Mouse (Mus musculus): ENCODE data around the gene Gm49358. TPM values are rescaled to one million over a fixed set of nuclear protein-coding genes. Genes with fewer than 3 reads are reported as not detected.

Gene Gm49358
- polyA plus RNA-seq, 1 experiment from 2014 or later, result not detected

DNA sequence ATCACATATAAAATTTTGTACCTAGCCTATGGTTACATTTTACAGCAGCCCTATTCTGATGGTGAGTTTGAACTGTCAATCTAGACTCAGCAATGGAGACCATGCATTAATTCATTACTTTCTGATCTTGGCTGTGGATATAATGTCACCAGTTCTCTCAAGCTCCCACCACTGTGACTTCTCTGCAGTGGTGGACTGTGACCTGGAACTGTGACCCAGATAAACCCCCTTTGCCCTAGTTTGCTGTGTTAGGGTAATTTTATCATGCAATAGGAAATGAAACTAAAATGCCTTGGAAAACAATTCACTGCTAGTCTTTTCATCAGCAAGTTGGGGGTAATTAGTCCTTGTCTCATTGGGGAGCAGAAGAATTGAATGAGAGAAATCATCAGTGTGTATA lies 117.7 kb downstream of the Gm49358 start:
- TF ChIP-seq CTCF (IDR thresholded peaks at IDR 0.05; ENCODE audit: low read depth), result no peak
- Histone ChIP-seq H3K36me3 (ENCODE audit: control insufficient read depth, insufficient read depth) (no peaks in the 10 kb centered on the region), H3K27ac (ENCODE audit: low read depth, low read length) (no peak overlapping the region), H3K27me3 (replicated peaks; ENCODE audit: control insufficient read depth, insufficient read depth, low read length) (no peaks in the 10 kb centered on the region), H3K9ac (ENCODE audit: low read depth, low read length) (no peak overlapping the region), H3K9me3 (ENCODE audit: control insufficient read depth) (no peaks in the 10 kb centered on the region), H3K4me3 (ENCODE audit: low read depth, low read length) (no peak overlapping the region), H3K4me1 (replicated peaks; ENCODE audit: control insufficient read depth, insufficient read depth, low read length) (no peaks in the 10 kb centered on the region), H3K4me2 (replicated peaks; ENCODE audit: low read depth) (no peak overlapping the region)
- ATAC-seq, result no peak

Other genes starting within 250 kb of the Gm49358 start
- gene Hsp90b1, start 58.5 kb upstream of the Gm49358 start, polyA plus RNA-seq (2015; fragmentation: Nextera tagmentation; extraction: Ambion mirVana), result 296 and 334 TPM in 2 replicates
- gene Ttc41, start 58.2 kb upstream of the Gm49358 start, polyA plus RNA-seq (2015; fragmentation: Nextera tagmentation; extraction: Ambion mirVana), result 0.59 TPM in 2 replicates
- gene Nt5dc3, start 15.0 kb downstream of the Gm49358 start, polyA plus RNA-seq (2015; fragmentation: Nextera tagmentation; extraction: Ambion mirVana), result 0.69 and 0.82 TPM in 2 replicates
- gene Stab2, start 244.1 kb downstream of the Gm49358 start, polyA plus RNA-seq (2015; fragmentation: Nextera tagmentation; extraction: Ambion mirVana), result 0.66 and 1.1 TPM in 2 replicates